Mouse (Mus musculus) embryonic facial prominence, embryonic 10.5 days (tissue): ENCODE results near the gene Ociad1. TPM values are rescaled to one million over a fixed set of nuclear protein-coding genes. Genes with fewer than 3 reads are reported as not detected.

ENCODE experiments used
- DNase-seq: peaks from one replicate; pipeline ENCODE4 v3.0.0-alpha.2; 2017; ENCODE audit warnings: low spot score
- H3K27ac ChIP-seq: fragments of 300-500 bp; sonication (generic); replicated peaks from 2 replicates; pipeline ENCODE4 v1.5.1; 2016; ENCODE audit warnings: mild to moderate bottlenecking
- H3K27me3 ChIP-seq: fragments of 300-500 bp; sonication (generic); replicated peaks from 2 replicates; pipeline ENCODE4 v1.6.1; 2016; ENCODE audit warnings: low read depth, mild to moderate bottlenecking; ENCODE audit not compliant: poor library complexity, severe bottlenecking
- H3K36me3 ChIP-seq: fragments of 300-500 bp; sonication (generic); replicated peaks from 2 replicates; pipeline ENCODE4 v1.6.1; 2016; ENCODE audit warnings: mild to moderate bottlenecking, moderate library complexity
- H3K4me1 ChIP-seq: fragments of 300-500 bp; sonication (generic); 2 replicates; pipeline ENCODE4 v1.6.1; 2016
- H3K4me3 ChIP-seq: fragments of 300-500 bp; sonication (generic); 2 replicates; pipeline ENCODE4 v1.5.1; 2016; ENCODE audit warnings: mild to moderate bottlenecking, moderate library complexity
- H3K9me3 ChIP-seq: fragments of 300-500 bp; sonication (generic); 2 replicates; pipeline ENCODE4 v1.6.1; 2016; ENCODE audit warnings: mild to moderate bottlenecking
- WGBS: fragments of 180-500 bp; shearing (Covaris S2); methylation state at CpG from one replicate; pipeline ENCODE4 v1.1.7; 2016; 5-methylcytosine and 5-hydroxymethylcytosine counted together
- polyA plus RNA-seq: library from polyadenylated mRNA; unstranded; fragments of >200 nt; fragmentation: Nextera tagmentation; extraction: Ambion mirVana; gene quantifications from 2 replicates; pipeline ENCODE4 v1.2.1, GENCODE M21; 2016

Ociad1 gene
- polyA plus RNA-seq, 1 experiment from 2014 or later = 137 TPM

- H3K36me3 ChIP-seq = no peaks in the 10 kb centered on the region
- H3K27ac ChIP-seq = no peak overlapping the region
- H3K4me1 ChIP-seq = peaks cover 10% of the 10 kb centered on the region
- no peaks in the 10 kb centered on the region for H3K27me3 ChIP-seq
- DNase-seq = no peak
- H3K9me3 ChIP-seq = no peaks in the 10 kb centered on the region
- no peak overlapping the region for H3K4me3 ChIP-seq
- 74% methylated on average over 5 of the region's 5 CpGs for WGBS
Observed at GRCm38 (mm10) chr5:73264122-73264521, 28.5 kb upstream of the Ociad1 start.

DNA sequence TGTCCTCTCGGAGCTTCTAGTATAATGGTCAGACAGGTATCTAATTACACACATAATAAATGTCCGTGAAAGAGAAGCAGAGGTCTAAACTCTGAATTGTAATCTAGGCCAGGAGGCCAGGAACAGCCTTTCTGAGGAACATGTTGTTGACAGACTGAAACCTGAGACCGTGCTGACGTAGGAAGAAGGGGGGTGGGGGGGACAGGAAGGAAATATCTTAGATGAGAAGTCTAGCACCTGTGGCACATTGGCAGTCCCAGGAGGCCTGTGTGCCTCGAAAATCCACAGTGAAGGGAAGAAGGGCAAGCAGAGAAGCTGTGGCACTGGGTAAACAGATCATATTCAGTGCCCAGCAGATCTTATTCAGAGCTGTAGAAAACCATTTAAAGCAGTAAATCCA lies 27.1 kb upstream of the Ociad1 start:
- H3K27me3 ChIP-seq = no peaks in the 10 kb centered on the region
- DNase-seq = peak; percentile 55
- no peak overlapping the region for H3K4me3 ChIP-seq
- H3K36me3 ChIP-seq = no peaks in the 10 kb centered on the region
- H3K4me1 ChIP-seq = peaks cover 10% of the 10 kb centered on the region
- no peak overlapping the region for H3K27ac ChIP-seq
- no peaks in the 10 kb centered on the region for H3K9me3 ChIP-seq
- WGBS = 30% methylated on average over 5 of the region's 5 CpGs

GRCm38 (mm10) chr5:73268636-73269213 lies 23.9 kb upstream of the Ociad1 start:
- Histone ChIP-seq H3K36me3 (no peaks in the 10 kb centered on the region), H3K4me1 (peaks cover 10% of the 10 kb centered on the region), H3K27ac (no peak overlapping the region), H3K9me3 (no peaks in the 10 kb centered on the region), H3K4me3 (no peak overlapping the region), H3K27me3 (no peaks in the 10 kb centered on the region)
- no peak for DNase-seq
- WGBS = 79% methylated on average over 11 of the region's 11 CpGs

DNA sequence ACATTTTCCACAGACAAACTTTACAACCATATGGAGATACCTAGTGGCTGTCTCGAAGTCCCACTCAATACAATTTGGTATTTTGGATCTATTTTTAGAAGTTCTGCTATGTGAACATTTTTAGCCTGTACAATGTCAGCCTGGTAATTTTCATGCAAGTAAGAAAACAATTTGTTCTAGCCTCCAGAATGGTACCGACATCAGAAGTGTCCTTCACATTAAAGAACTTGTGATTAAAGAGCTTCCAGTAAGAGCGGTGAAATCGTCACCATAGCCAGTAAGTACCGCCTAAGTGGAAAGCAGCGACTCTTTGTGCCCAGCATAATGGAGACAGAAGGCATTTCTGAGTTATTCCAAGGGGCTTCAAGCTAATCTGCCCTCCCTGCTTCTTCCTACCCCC lies 22.0 kb upstream of the Ociad1 start:
- whole genome bisulfite sequencing = 80% methylated on average over 6 of the region's 6 CpGs
- DNase-seq = no peak
- Histone ChIP-seq H3K9me3 (no peaks in the 10 kb centered on the region), H3K36me3 (no peaks in the 10 kb centered on the region), H3K4me3 (no peak overlapping the region), H3K27ac (no peak overlapping the region), H3K4me1 (peaks cover 3% of the 10 kb centered on the region), H3K27me3 (no peaks in the 10 kb centered on the region)

- Histone ChIP-seq H3K27me3 (no peaks in the 10 kb centered on the region), H3K36me3 (no peaks in the 10 kb centered on the region), H3K4me1 (no peaks in the 10 kb centered on the region), H3K27ac (no peak overlapping the region), H3K4me3 (no peak overlapping the region), H3K9me3 (no peaks in the 10 kb centered on the region)
- DNase-seq = no peak
- WGBS = 78% methylated on average over 4 of the region's 4 CpGs
Observed at GRCm38 (mm10) chr5:73273171-73273570, 19.4 kb upstream of the Ociad1 start.

DNA sequence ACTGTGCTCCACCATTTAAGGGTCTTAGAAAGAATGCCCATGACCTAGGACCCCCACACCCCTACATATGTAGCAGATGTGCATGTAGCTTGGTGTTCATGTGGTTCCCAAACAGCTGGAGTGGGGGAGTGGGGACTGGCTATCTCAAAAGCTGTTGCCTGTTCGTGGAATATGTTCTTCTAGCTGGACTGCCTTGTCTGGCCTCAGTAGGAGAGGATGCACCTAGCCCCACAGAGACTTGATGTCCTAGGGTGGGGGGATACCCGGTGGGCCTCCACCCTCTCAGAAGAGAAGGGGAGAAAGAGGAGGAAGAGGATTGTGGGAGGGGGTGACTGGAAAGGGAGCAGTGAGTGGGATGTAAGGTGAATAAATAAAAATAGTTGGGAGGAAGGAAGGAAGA lies 17.6 kb upstream of the Ociad1 start:
- no peak for DNase-seq
- Histone ChIP-seq H3K4me3 (no peak overlapping the region), H3K27me3 (no peaks in the 10 kb centered on the region), H3K27ac (no peak overlapping the region), H3K4me1 (peaks cover 11% of the 10 kb centered on the region), H3K36me3 (no peaks in the 10 kb centered on the region), H3K9me3 (no peaks in the 10 kb centered on the region)
- 82% methylated on average over 2 of the region's 2 CpGs for WGBS

- Histone ChIP-seq H3K4me3 (no peak overlapping the region), H3K27ac (peak overlapping the region; percentile 57; the same call in 1 of the 2 replicates), H3K27me3 (no peaks in the 10 kb centered on the region), H3K36me3 (no peaks in the 10 kb centered on the region), H3K9me3 (no peaks in the 10 kb centered on the region), H3K4me1 (peaks cover 12% of the 10 kb centered on the region)
- WGBS = 61% methylated on average over 10 of the region's 10 CpGs
- DNase-seq = no peak
Observed at GRCm38 (mm10) chr5:73279190-73279589, 13.4 kb upstream of the Ociad1 start.

- Histone ChIP-seq H3K27ac (peak overlapping the region; percentile 57), H3K4me3 (no peak overlapping the region)
- no peak for DNase-seq
Observed at GRCm38 (mm10) chr5:73279732-73280566, 12.6 kb upstream of the Ociad1 start.

DNA sequence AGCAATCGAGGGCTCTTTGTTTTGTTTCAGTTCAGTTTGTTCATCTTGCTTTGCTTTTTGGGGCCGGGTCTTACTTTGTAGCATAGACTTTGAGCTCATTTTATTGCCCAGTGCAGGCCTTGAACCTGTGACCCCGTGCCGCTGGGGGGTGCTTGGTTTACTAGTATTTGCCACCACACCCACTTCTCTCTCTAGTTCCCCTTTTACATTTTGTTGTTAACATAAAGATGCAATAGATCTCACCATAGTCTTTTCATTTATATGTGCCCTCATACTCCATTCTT lies 12.1 kb upstream of the Ociad1 start:
- peaks cover 12% of the 10 kb centered on the region for H3K4me1 ChIP-seq
- H3K9me3 ChIP-seq = no peaks in the 10 kb centered on the region
- H3K27me3 ChIP-seq = no peaks in the 10 kb centered on the region
- WGBS = 76% methylated on average over 4 of the region's 4 CpGs
- no peak overlapping the region for H3K27ac ChIP-seq
- H3K4me3 ChIP-seq = no peak overlapping the region
- no peaks in the 10 kb centered on the region for H3K36me3 ChIP-seq
- no peak for DNase-seq

More at GRCm38 (mm10) chr5:73279732-73280566, 12.6 kb upstream of the Ociad1 start:
- H3K27me3 ChIP-seq = no peaks in the 10 kb centered on the region
- peaks cover 12% of the 10 kb centered on the region for H3K4me1 ChIP-seq
- 55% methylated on average over 4 of the region's 4 CpGs for WGBS
- no peaks in the 10 kb centered on the region for H3K36me3 ChIP-seq
- no peaks in the 10 kb centered on the region for H3K9me3 ChIP-seq

GRCm38 (mm10) chr5:73284046-73284445 lies 8.5 kb upstream of the Ociad1 start:
- Histone ChIP-seq H3K36me3 (no peaks in the 10 kb centered on the region), H3K27ac (no peak overlapping the region), H3K27me3 (no peaks in the 10 kb centered on the region), H3K4me1 (peaks cover 10% of the 10 kb centered on the region), H3K4me3 (no peak overlapping the region), H3K9me3 (no peaks in the 10 kb centered on the region)
- no peak for DNase-seq

DNA sequence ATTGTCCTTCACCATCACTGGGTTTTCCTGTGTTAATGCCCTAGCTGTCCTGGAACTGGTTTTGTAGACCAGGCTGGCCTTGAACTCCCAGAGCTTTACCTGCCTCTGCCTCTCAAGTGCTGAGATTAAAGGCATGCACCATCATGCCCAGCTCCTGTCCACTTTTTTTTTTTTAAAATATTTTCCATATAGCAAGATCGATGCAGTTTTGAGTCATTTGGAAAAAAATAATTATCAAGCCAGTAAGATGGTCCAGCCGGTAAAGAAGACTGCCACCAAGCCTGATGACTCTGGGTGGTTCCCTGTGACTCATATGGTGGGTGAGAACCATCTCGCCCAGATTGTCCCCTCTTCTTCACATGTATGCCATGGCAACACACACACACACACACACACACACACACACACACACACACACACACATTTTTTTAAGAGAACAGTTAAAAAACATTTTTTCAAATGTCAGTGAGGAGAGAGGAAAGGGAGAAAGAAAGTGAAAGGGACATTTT lies 7.1 kb upstream of the Ociad1 start:
- Histone ChIP-seq H3K9me3 (no peaks in the 10 kb centered on the region), H3K27ac (no peak overlapping the region), H3K4me1 (no peaks in the 10 kb centered on the region), H3K27me3 (no peaks in the 10 kb centered on the region), H3K36me3 (no peaks in the 10 kb centered on the region), H3K4me3 (no peak overlapping the region)
- DNase-seq = no peak
- 86% methylated on average over 3 of the region's 3 CpGs for WGBS

DNA sequence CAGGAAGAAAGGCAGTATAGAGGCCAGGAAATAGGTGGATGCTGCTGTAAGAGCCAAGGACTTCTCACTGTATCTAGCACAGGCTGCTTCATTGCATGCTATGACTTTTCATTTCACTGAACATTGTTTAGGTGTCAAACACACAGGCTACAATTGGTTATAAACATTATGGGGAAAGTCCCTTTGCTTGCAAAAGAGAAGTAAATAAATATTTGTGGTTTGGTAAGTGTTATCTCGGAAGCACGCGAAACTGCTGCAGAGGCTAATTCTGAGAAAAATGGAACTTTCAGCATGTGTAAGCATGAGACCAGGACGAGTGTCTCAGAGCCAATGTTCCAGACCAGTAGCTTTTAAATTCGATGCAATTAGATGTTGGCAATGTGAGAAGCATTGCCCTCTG lies 6.0 kb upstream of the Ociad1 start:
- no peaks in the 10 kb centered on the region for H3K36me3 ChIP-seq
- no peak overlapping the region for H3K4me3 ChIP-seq
- H3K9me3 ChIP-seq = no peaks in the 10 kb centered on the region
- no peaks in the 10 kb centered on the region for H3K4me1 ChIP-seq
- H3K27ac ChIP-seq = no peak overlapping the region
- DNase-seq = no peak
- WGBS = 88% methylated on average over 5 of the region's 5 CpGs
- no peaks in the 10 kb centered on the region for H3K27me3 ChIP-seq

GRCm38 (mm10) chr5:73289900-73290299 lies 2.7 kb upstream of the Ociad1 start:
- Histone ChIP-seq H3K4me3 (no peak overlapping the region), H3K27ac (no peak overlapping the region), H3K9me3 (no peaks in the 10 kb centered on the region), H3K36me3 (peaks cover 5% of the 10 kb centered on the region), H3K27me3 (no peaks in the 10 kb centered on the region), H3K4me1 (peaks cover 16% of the 10 kb centered on the region)
- no peak for DNase-seq
- WGBS = 68% methylated on average over 2 of the region's 2 CpGs
